Mouse (Mus musculus) intestine, embryonic 15.5 days (tissue): Measurements from ENCODE around the gene Cd79b. TPM values are rescaled to one million over a fixed set of nuclear protein-coding genes. Genes with fewer than 3 reads are reported as not detected.

Experiments
- ATAC-seq: fragments of 200-750 bp; cut with Nextera tagmentation; 2 replicates; pipeline ENCODE4 v1.8.0; 2017; ENCODE audit warnings: moderate TSS enrichment, moderate library complexity
- H3K27ac ChIP-seq: fragments of 300-500 bp; sonication (generic); 2 replicates; pipeline ENCODE4 v1.5.1; 2015; ENCODE audit warnings: mild to moderate bottlenecking, inconsistent platforms
- H3K27me3 ChIP-seq: fragments of 300-500 bp; sonication (generic); replicated peaks from 2 replicates; pipeline ENCODE4 v1.6.1; 2015; ENCODE audit warnings: inconsistent platforms
- H3K36me3 ChIP-seq: fragments of 300-500 bp; sonication (generic); 2 replicates; pipeline ENCODE4 v1.6.1; 2015; ENCODE audit warnings: inconsistent platforms
- H3K4me1 ChIP-seq: fragments of 300-500 bp; sonication (generic); replicated peaks from 2 replicates; pipeline ENCODE4 v1.6.1; 2015; ENCODE audit warnings: inconsistent platforms
- H3K4me2 ChIP-seq: fragments of 300-500 bp; sonication (generic); replicated peaks from 2 replicates; pipeline ENCODE4 v1.6.1; 2015; ENCODE audit warnings: mild to moderate bottlenecking, inconsistent platforms
- H3K4me3 ChIP-seq: fragments of 300-500 bp; sonication (generic); replicated peaks from 2 replicates; pipeline ENCODE4 v1.5.1; 2015; ENCODE audit warnings: inconsistent platforms
- H3K9ac ChIP-seq: fragments of 300-500 bp; sonication (generic); 2 replicates; pipeline ENCODE4 v1.6.1; 2015; ENCODE audit warnings: inconsistent platforms
- H3K9me3 ChIP-seq: fragments of 300-500 bp; sonication (generic); 2 replicates; pipeline ENCODE4 v1.6.1; 2016; ENCODE audit warnings: inconsistent platforms
- WGBS: fragments of 180-500 bp; shearing (Covaris S2); methylation state at CpG from one replicate; pipeline ENCODE4 v1.1.7; 2015; 5-methylcytosine and 5-hydroxymethylcytosine counted together
- polyA plus RNA-seq: library from polyadenylated mRNA; unstranded; fragments of >200 nt; fragmentation: Nextera tagmentation; extraction: Ambion mirVana; gene quantifications from 2 replicates; pipeline ENCODE4 v1.2.1, GENCODE M21; 2015

Cd79b gene
- polyA plus RNA-seq, 1 experiment from 2014 or later: 3.0 TPM

DNA sequence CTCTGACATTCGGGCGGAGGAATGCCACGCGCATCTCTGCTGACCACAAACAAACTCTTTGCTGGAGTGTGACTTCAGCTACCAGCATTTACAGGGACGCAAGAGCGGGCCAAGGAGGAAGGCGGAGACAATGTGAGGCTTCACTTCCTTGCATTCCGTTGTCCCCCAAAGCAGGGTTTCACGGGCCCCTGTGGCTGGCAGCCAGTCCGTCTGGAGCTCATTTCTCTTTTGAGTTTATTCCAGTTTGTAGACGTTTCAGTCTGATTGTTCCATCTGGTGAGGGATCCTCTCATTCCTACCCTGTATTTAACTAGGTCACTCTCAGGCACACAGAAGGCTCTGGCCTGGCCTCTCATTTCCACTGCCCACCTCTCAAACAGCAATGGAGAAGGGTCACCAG is 27.6 kb downstream of the Cd79b start:
- no peaks in the 10 kb centered on the region for H3K27me3 ChIP-seq
- no peak for ATAC-seq
- H3K4me2 ChIP-seq: no peak overlapping the region
- no peaks in the 10 kb centered on the region for H3K9me3 ChIP-seq
- no peaks in the 10 kb centered on the region for H3K36me3 ChIP-seq
- 61% methylated on average over 11 of the region's 11 CpGs for WGBS
- H3K9ac ChIP-seq: no peak overlapping the region
- H3K4me1 ChIP-seq: no peaks in the 10 kb centered on the region
- no peak overlapping the region for H3K27ac ChIP-seq
- no peak overlapping the region for H3K4me3 ChIP-seq

DNA sequence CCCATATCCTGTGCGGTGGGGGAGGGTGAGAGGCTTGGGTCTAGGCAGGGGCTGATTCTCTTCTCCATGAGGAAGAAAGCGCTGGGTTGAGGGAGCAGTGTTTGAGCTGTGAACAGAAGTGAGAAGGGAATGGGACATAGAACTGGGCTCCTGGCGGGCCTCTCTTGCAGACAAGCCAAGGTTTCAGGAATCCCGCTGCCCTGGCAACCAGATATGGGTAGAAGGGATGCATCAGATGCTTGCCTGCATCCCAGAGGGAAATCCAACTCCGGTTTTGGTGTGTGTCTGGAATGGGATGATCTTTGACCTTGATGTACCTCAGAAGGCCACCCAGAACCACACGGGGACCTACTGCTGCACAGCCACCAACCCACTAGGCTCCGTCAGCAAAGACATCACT is 28.4 kb downstream of the Cd79b start:
- Histone ChIP-seq H3K4me1 (no peaks in the 10 kb centered on the region), H3K9me3 (no peaks in the 10 kb centered on the region), H3K27ac (no peak overlapping the region), H3K4me3 (no peak overlapping the region), H3K27me3 (no peaks in the 10 kb centered on the region), H3K36me3 (no peaks in the 10 kb centered on the region), H3K9ac (no peak overlapping the region), H3K4me2 (no peak overlapping the region)
- ATAC-seq: no peak
- WGBS: 85% methylated on average over 7 of the region's 7 CpGs

- 63% methylated on average over 8 of the region's 8 CpGs for WGBS
- no peak overlapping the region for H3K27ac ChIP-seq
- H3K4me2 ChIP-seq: no peak overlapping the region
- no peaks in the 10 kb centered on the region for H3K36me3 ChIP-seq
- no peaks in the 10 kb centered on the region for H3K27me3 ChIP-seq
- no peaks in the 10 kb centered on the region for H3K9me3 ChIP-seq
- no peak overlapping the region for H3K9ac ChIP-seq
- no peaks in the 10 kb centered on the region for H3K4me1 ChIP-seq
- no peak overlapping the region for H3K4me3 ChIP-seq
- ATAC-seq: no peak
Measured at GRCm38 (mm10) chr11:106284126-106284525, 30.4 kb downstream of the Cd79b start.

- no peak overlapping the region for H3K9ac ChIP-seq
- H3K4me3 ChIP-seq: no peak overlapping the region
- no peak overlapping the region for H3K27ac ChIP-seq
- WGBS: 81% methylated on average over 4 of the region's 4 CpGs
- H3K9me3 ChIP-seq: no peaks in the 10 kb centered on the region
- no peaks in the 10 kb centered on the region for H3K4me1 ChIP-seq
- H3K27me3 ChIP-seq: no peaks in the 10 kb centered on the region
- H3K36me3 ChIP-seq: no peaks in the 10 kb centered on the region
- no peak overlapping the region for H3K4me2 ChIP-seq
- ATAC-seq: no peak
Measured at GRCm38 (mm10) chr11:106283371-106283770, 31.2 kb downstream of the Cd79b start.

- no peak overlapping the region for H3K27ac ChIP-seq
- WGBS: 81% methylated on average over 6 of the region's 6 CpGs
- no peak overlapping the region for H3K9ac ChIP-seq
- no peaks in the 10 kb centered on the region for H3K4me1 ChIP-seq
- H3K36me3 ChIP-seq: no peaks in the 10 kb centered on the region
- H3K4me3 ChIP-seq: no peak overlapping the region
- no peaks in the 10 kb centered on the region for H3K27me3 ChIP-seq
- no peaks in the 10 kb centered on the region for H3K9me3 ChIP-seq
- ATAC-seq: no peak
- H3K4me2 ChIP-seq: no peak overlapping the region
Measured at GRCm38 (mm10) chr11:106282452-106282851, 32.1 kb downstream of the Cd79b start.

DNA sequence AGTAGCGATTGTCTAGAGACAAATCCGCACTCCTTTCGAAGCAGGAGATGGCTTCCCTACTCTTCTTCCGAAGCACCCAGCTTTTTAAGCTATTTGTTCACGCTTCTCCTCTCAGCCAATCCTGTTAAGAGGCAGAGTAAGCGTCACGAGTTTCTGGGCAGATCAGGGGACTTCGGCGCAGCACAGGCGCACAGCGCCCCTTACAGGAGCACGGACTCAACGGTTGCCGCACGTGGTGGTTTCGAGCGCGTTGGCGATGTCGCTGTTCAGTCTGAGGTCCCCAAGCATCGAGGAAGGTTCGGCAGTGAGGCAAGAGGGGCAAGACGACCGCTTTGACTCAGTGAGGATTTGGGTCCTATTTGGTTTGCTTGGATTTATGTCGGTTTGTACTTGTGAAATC is 38.1 kb downstream of the Cd79b start, which contains the start of gene Tcam1:
TSS of gene Tcam1 (plus strand) at position 219 of the 400 bp plus-strand sequence.
- Histone ChIP-seq H3K4me3 (peak within 1 kb of the TSS; percentile 16; the same call in 1 of the 2 replicates), H3K9ac (no peak within 1 kb of the TSS; the same call in 1 of the 2 replicates), H3K27ac (no peak within 1 kb of the TSS; the same call in 1 of the 2 replicates), H3K4me1 (peaks cover 17% of the 10 kb centered on the region), H3K9me3 (no peaks in the 10 kb centered on the region), H3K27me3 (no peaks in the 10 kb centered on the region), H3K4me2 (peak within 1 kb of the TSS; percentile 57), H3K36me3 (no peaks in the 10 kb centered on the region)
- peak; percentile 36 for ATAC-seq
- WGBS: 6% methylated on average over 25 of the region's 25 CpGs

DNA sequence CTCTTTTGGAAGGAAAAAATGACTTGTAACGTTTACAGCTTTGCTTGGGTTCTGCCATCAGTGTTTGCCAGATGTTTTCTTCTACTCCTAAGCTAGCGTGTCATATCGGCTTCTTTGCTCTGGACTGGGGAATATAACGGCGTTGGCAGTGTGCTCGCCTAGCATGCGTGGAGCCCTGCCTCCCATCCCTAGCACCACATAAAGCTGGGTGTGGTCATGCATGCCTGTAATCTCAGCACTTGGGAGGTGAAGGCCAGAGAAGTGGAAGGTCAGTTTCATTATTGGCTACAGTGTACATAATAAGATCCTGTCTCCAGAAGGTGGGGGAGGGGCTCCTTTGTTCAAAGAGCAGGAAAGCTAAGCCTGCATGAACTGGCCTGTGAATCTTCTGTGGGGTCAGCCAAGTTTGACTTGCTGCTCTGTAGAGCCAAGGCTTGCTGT is 39.6 kb downstream of the Cd79b start:
- Histone ChIP-seq H3K9ac (no peak overlapping the region), H3K4me2 (no peak overlapping the region), H3K4me1 (peaks cover 29% of the 10 kb centered on the region), H3K27me3 (no peaks in the 10 kb centered on the region), H3K9me3 (no peaks in the 10 kb centered on the region), H3K27ac (0 out of 2 replicates have a peak overlapping the region, but pooled peaks have one; percentile 20), H3K4me3 (no peak overlapping the region), H3K36me3 (no peaks in the 10 kb centered on the region)
- ATAC-seq: no peak
- WGBS: 45% methylated on average over 7 of the region's 7 CpGs

DNA sequence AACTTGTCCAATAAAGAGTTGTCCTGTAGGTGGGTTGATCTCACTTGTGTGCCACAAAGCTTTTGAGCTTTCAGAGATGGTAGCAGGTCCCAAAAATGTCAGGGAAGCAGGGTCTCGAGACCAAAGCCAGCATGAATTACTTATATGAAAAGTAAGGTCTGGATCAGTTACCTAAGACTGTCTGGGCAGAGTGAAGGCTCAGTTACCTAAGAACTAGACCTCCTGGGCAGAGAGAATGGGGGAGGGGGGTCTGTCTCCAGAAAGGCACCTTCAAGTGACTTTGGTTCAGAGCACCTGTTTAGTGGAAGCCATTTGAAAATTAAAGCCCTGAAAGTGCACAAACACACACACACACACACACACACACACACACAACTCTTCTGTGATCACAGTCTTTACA is 40.2 kb downstream of the Cd79b start:
- Histone ChIP-seq H3K9me3 (no peaks in the 10 kb centered on the region), H3K27me3 (no peaks in the 10 kb centered on the region), H3K4me3 (no peak overlapping the region), H3K9ac (no peak overlapping the region), H3K4me2 (no peak overlapping the region), H3K36me3 (no peaks in the 10 kb centered on the region), H3K4me1 (peaks cover 32% of the 10 kb centered on the region), H3K27ac (no peak overlapping the region)
- WGBS: 93% methylated on average over 1 of the region's 1 CpGs
- ATAC-seq: no peak

- H3K4me2 ChIP-seq: peak overlapping the region; percentile 75
- peak overlapping the region; percentile 100; the same call in 1 of the 2 replicates for H3K4me3 ChIP-seq
- H3K9me3 ChIP-seq: no peaks in the 10 kb centered on the region
- H3K27ac ChIP-seq: no peak overlapping the region
- 88% methylated on average over 6 of the region's 6 CpGs for WGBS
- H3K9ac ChIP-seq: 0 out of 2 replicates have a peak overlapping the region, but pooled peaks have one; percentile 54
- H3K27me3 ChIP-seq: no peaks in the 10 kb centered on the region
- peaks cover 38% of the 10 kb centered on the region for H3K4me1 ChIP-seq
- ATAC-seq: no peak
- H3K36me3 ChIP-seq: no peaks in the 10 kb centered on the region
Measured at GRCm38 (mm10) chr11:106273811-106274210, 40.8 kb downstream of the Cd79b start.

- peak overlapping the region; percentile 100 for H3K4me3 ChIP-seq
- H3K4me1 ChIP-seq: peaks cover 43% of the 10 kb centered on the region
- H3K27me3 ChIP-seq: no peaks in the 10 kb centered on the region
- ATAC-seq: peak; percentile 8
- peak overlapping the region; percentile 70 for H3K27ac ChIP-seq
- H3K9ac ChIP-seq: peak overlapping the region; percentile 54
- H3K9me3 ChIP-seq: no peaks in the 10 kb centered on the region
- H3K4me2 ChIP-seq: peak overlapping the region; percentile 75
- no peaks in the 10 kb centered on the region for H3K36me3 ChIP-seq
- WGBS: 8% methylated on average over 16 of the region's 16 CpGs
Measured at GRCm38 (mm10) chr11:106273311-106273684, 41.3 kb downstream of the Cd79b start.

GRCm38 (mm10) chr11:106272644-106273310 is 41.8 kb downstream of the Cd79b start, which contains the start of gene Smarcd2:
TSS of gene Smarcd2 (minus strand) at chr11:106272972.
- under 1% methylated on average over 72 of the region's 72 CpGs for WGBS
- H3K9me3 ChIP-seq: no peaks in the 10 kb centered on the region

GRCm38 (mm10) chr11:106271794-106272643 is 42.5 kb downstream of the Cd79b start:
- peak overlapping the region; percentile 100 for H3K4me3 ChIP-seq
- H3K9ac ChIP-seq: peak overlapping the region; percentile 100
- H3K4me1 ChIP-seq: peaks cover 54% of the 10 kb centered on the region
- WGBS: under 1% methylated on average over 38 of the region's 41 CpGs
- peak overlapping the region; percentile 98 for H3K27ac ChIP-seq
- no peaks in the 10 kb centered on the region for H3K36me3 ChIP-seq
- ATAC-seq: peak; percentile 51
- H3K4me2 ChIP-seq: peak overlapping the region; percentile 92
- no peaks in the 10 kb centered on the region for H3K27me3 ChIP-seq
- H3K9me3 ChIP-seq: no peaks in the 10 kb centered on the region

More at GRCm38 (mm10) chr11:106272644-106273310, 41.8 kb downstream of the Cd79b start, which contains the start of gene Smarcd2:
- Histone ChIP-seq H3K4me1 (peaks cover 48% of the 10 kb centered on the region), H3K27me3 (no peaks in the 10 kb centered on the region), H3K36me3 (no peaks in the 10 kb centered on the region), H3K27ac (peak within 1 kb of the TSS; percentile 98), H3K4me2 (peak within 1 kb of the TSS; percentile 92), H3K9ac (peak within 1 kb of the TSS; percentile 100), H3K4me3 (peak within 1 kb of the TSS; percentile 100)
- ATAC-seq: peak; percentile 95
